Mouse (Mus musculus): ENCODE results near the gene Oxa1l.

DNA sequence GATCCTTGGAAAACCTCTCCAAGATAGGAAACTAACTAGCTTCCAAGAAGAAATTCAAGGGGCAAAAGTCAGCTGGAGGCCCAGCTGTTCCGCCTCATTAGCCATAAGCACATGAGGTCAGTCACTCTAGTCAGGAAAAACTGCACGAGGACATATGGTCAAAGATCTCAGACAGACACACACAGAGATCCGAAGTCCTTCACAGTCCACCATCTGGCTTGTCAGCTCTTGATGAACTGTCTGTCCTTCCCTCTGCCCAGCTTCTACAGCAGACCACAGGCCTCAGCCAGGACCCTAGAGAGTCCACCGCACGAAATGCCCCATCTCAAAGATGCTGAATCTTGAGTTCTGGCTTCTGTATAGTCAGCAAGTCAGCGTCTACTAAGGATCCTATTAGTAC is 26.9 kb downstream of the Oxa1l start:
- TF ChIP-seq POLR2AphosphoS5 (IDR thresholded peaks at IDR 0.05; ENCODE audit: insufficient replicate concordance, low read depth, low read length) (no peak), CTCF (IDR thresholded peaks at IDR 0.05; ENCODE audit: low read depth, low read length) (no peak), GATA1 (IDR thresholded peaks at IDR 0.05; ENCODE audit: borderline replicate concordance, low read length) (no peak), TAL1 (conservative IDR thresholded peaks at IDR 0.05; ENCODE audit: low read depth, low read length) (no peak), GATA2 (IDR thresholded peaks at IDR 0.05; ENCODE audit: borderline replicate concordance, low read depth, low read length) (no peak)
